Mouse (Mus musculus) macrophage (primary cell): Measurements from ENCODE around the gene Tfrc. TPM values are rescaled to one million over a fixed set of nuclear protein-coding genes. Genes with fewer than 3 reads are reported as not detected.
A peak's percentile ranks its signal among the peaks of the same experiment; 100 is the strongest.

Source experiments
- H3K27ac ChIP-seq: fragments of 350-480 bp; formaldehyde crosslinking; 2 replicates; pipeline ENCODE4 v1.9.0; 2021
- H3K36me3 ChIP-seq: fragments of 350-480 bp; formaldehyde crosslinking; 2 replicates; pipeline ENCODE4 v1.9.0; 2021; ENCODE audit errors: inconsistent target
- H3K4me3 ChIP-seq: fragments of 350-480 bp; formaldehyde crosslinking; 2 replicates; pipeline ENCODE4 v1.9.0; 2021; ENCODE audit errors: inconsistent target
- H3K79me2 ChIP-seq: fragments of 350-480 bp; formaldehyde crosslinking; 2 replicates; pipeline ENCODE4 v1.9.0; 2021; ENCODE audit errors: inconsistent target
- WGBS: methylation state at CpG from one replicate; pipeline ENCODE4 v1.1.7; 2026; ENCODE audit warnings: inconsistent platforms; ENCODE audit not compliant: missing documents; 5-methylcytosine and 5-hydroxymethylcytosine counted together
- polyA plus RNA-seq: library from polyadenylated mRNA; stranded (reverse); fragments of 250-400 nt; gene quantifications from 3 replicates; pipeline ENCODE4 v1.2.4, GENCODE M21; 2018; ENCODE audit warnings: inconsistent platforms

The Tfrc gene
- polyA plus RNA-seq, 1 experiment from 2014 or later, result 500 TPM

DNA sequence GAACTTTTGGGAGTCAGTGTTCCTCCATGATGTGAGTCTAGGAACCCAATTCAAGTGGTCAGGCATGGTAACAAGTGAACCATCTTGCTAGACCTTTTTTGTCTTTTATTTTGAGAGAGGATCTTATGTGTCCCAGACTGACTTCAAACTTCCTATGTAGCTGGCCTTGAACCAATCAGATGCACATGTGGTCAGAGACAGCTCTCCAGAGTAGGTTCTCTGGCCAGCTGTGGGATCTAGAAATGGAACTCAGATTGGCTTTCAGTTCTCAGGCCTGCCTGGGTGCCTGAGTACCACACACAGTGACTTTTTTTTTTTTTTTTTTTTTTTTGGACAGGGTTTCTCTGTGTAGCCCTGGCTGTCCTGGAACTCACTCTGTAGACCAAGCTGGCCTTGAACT is 39.0 kb downstream of the Tfrc start:
- Histone ChIP-seq H3K27ac (no peak overlapping the region), H3K79me2 (no peaks in the 10 kb centered on the region), H3K4me3 (no peak overlapping the region)

DNA sequence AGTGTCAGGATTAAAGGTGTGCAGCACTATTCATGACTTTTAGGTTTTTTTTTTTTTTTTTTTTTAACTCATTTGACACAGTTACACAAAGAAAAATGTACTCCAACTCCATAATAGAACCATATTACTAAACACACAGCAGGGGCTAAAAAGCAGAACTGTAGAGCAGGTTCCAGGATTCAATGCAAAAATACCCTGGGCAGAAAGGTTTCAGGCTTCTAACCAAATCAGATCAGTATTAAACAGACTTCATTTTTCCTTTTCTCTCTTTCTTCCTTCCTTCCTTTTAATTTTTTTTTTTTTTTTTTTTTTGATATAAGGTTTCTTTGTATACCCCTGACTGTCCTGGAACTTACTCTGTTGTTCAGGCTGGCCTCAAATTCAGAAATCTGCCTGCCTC is 41.7 kb downstream of the Tfrc start:
- Histone ChIP-seq H3K27ac (no peak overlapping the region), H3K4me3 (no peak overlapping the region)

More for the DNA sequence above, 39.0 kb downstream of the Tfrc start:
- no peaks in the 10 kb centered on the region for H3K36me3 ChIP-seq

DNA sequence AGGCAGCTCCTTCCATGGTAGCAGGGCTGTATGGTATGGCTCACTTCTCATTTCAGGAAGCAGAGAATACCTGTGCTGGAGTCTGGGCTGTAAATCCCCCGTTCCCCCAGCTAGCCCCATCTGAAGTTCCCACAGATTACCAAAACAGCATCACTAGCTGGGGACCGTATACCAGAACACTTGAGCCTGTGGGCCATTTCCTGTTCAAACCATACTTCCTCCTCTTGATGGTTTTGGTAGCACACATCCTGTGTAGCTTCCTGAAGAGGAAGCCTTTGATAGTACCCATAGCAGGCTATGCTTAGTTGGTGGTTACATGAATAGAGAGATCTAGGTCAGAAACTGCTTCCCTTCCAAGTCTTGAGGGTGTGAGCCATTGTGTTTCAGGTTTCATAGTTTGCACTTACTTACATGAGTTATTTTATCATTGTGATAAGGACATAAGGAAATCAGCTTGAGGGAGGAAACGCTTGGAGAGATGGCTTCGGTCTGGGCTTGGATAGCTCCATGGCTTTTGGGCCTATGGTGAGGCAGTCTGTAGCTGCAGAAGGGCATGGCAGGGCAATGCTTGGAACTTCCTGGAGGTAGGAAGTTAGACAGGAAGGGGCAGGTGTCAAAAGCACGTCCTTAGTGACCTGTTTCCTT is 42.4 kb downstream of the Tfrc start:
- Histone ChIP-seq H3K4me3 (no peak overlapping the region), H3K36me3 (no peaks in the 10 kb centered on the region), H3K79me2 (no peaks in the 10 kb centered on the region), H3K27ac (0 out of 2 replicates have a peak overlapping the region, but pooled peaks have one; percentile 4)
- WGBS, result 18% methylated on average over 5 of the region's 5 CpGs

More for the DNA sequence above, 41.7 kb downstream of the Tfrc start:
- Histone ChIP-seq H3K36me3 (no peaks in the 10 kb centered on the region), H3K79me2 (no peaks in the 10 kb centered on the region)

DNA sequence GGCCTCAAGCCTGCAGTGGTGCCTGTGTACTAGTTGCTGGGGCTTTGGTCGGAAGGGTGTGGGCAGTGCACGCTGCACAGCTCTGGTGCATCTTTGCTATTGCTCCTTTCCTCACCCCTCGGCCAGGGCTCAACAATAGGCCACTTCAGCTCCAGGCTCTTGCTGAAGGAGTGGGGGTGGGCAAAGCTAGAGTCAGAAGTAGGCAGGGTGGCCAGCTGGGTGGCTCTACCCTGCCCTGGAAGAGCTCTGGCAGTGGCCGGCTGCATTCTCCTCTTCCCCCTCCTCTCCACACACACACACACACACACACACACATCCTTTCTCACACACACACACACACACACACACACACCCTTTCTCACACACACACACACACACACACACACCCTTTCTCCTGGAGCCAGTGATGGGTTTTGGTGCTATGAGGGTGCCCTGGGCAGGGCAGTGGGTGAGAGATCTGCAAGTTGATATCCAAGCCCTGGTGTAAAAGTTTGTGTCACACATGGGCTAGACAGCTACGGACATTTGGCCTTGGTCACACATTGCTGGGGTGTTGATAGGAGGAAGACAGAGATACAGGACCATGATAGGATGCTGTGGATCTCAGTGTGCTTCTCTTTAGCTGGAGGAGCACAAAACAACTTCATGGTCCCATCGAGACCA is 45.5 kb downstream of the Tfrc start:
- Histone ChIP-seq H3K36me3 (no peaks in the 10 kb centered on the region), H3K27ac (no peak overlapping the region), H3K79me2 (no peaks in the 10 kb centered on the region), H3K4me3 (no peak overlapping the region)
- 95% methylated on average over 6 of the region's 6 CpGs for WGBS

DNA sequence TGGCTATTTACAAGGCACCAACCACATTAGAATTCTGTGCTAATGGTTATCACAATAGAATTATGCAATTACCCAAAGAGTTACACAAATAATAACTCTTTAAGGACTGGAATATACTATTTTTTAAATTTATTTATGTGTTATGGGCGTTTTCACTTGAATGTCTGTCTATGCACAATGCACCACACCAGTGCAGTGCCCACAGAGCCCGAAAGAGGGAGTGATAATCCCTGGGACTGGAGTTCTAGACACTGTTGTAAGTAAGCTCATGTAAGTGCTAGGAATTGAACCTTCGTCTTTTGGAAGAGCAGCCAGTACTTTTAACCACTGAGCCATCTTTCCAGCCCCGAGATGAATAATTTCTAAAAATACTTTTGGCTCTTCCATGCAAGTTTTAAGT is 46.8 kb downstream of the Tfrc start:
- Histone ChIP-seq H3K79me2 (no peaks in the 10 kb centered on the region), H3K4me3 (no peak overlapping the region), H3K27ac (no peak overlapping the region), H3K36me3 (no peaks in the 10 kb centered on the region)
- 97% methylated on average over 4 of the region's 4 CpGs for WGBS

DNA sequence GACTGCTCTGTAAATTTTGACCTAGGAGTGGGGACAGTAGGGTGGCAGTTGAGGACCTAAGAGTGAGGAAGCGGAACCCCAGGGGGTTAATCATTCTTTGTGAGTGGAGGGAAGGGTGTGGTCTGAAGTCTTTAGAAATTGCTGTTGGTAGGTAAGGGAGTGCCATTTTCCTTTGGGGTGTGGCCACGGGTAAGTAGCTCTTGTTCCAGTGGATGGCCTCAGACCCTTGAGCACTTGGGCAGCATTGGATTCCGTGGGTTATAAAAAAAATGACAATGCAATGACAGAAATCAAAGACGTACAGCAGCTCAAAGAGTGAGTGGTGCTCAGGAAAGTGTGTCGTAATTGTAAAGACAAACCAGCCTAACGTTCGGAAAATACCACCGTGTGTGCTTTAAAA is 47.6 kb downstream of the Tfrc start:
- no peak overlapping the region for H3K27ac ChIP-seq
- 78% methylated on average over 8 of the region's 8 CpGs for WGBS

DNA sequence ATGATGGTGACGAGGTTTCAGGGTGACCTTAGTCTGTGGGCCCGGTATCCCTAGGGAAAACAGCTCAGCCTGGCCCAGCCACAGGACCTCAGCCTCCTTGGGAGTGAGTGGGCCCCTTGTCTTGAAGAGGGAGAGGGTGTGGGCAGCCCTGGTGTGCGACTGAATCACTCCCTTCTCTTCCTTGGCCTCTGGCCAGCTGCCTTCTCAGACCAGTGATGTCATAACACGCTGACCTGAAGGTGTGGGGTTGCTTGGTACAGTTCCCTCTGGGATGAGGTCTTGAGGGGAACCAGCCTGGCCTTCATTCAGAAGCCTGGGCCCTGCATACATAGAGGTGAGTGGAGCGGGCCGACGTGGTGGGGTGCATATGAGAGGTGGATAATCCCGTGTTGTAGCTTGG is 48.1 kb downstream of the Tfrc start:
- 84% methylated on average over 8 of the region's 8 CpGs for WGBS
- Histone ChIP-seq H3K79me2 (no peaks in the 10 kb centered on the region), H3K27ac (no peak overlapping the region), H3K36me3 (no peaks in the 10 kb centered on the region), H3K4me3 (no peak overlapping the region)

More for the DNA sequence above, 47.6 kb downstream of the Tfrc start:
- Histone ChIP-seq H3K4me3 (no peak overlapping the region), H3K36me3 (no peaks in the 10 kb centered on the region), H3K79me2 (no peaks in the 10 kb centered on the region)

DNA sequence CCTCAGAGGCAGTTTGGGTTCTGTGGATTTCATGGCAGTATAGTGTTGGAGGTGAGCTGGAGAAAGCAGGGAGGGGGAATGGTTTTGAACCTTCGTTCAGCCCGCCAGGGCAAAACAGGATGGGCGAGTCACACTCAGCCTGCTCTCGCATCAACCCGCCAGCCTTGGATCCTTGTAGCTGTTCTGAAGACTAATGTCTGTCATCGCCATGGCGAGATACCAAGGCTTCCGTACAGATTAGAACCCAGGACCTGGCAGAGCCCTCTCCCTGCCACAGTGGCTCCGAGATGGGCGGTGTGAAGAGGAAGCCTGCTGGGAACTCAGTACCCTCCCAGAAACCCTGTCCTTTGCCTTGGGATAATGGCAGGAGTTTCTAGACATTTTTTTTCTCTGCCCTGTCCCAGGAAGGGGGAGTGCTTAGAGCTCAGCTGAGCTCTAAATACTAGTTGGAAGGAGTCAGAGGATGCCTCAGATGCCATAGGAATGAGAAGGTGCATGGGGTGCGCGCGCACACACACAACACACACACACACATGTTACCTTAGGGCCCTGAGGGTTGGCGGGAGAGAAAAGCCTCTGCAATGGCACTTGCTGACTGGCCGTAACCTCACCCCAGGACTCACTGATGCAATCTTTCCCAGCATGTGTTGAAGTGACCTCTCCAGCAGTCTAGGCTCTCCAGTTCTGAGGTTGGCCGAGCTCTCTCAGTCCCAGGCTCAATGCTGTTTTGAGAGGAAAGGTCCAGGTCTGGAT is 49.0 kb downstream of the Tfrc start:
- WGBS, result 96% methylated on average over 15 of the region's 16 CpGs
- Histone ChIP-seq H3K27ac (no peak overlapping the region), H3K4me3 (no peak overlapping the region), H3K79me2 (no peaks in the 10 kb centered on the region), H3K36me3 (no peaks in the 10 kb centered on the region)

DNA sequence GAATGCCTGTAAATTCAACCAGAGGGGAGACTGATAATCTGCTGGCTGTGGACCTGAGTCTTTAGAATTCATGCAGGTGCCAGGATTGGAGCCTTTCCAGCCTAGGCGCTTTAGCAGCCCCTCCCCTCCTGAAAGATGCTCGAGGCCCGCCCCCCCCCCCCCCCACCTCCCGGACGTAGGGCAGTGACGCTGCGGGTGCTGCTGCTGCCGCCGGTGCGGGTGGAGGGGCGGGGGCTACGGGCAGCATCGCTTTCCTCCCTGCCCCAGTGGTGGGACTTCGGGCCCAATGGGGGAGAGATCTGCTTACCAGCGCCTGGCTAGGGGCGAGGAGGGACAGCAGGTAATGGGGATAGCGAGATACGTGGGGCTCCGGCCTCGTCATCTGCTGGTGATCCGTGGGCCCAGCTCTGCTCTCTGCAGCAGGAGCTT is 50.0 kb downstream of the Tfrc start:
- H3K36me3 ChIP-seq, result no peaks in the 10 kb centered on the region
- H3K4me3 ChIP-seq, result no peak overlapping the region
- H3K27ac ChIP-seq, result no peak overlapping the region
- no peaks in the 10 kb centered on the region for H3K79me2 ChIP-seq
- 17% methylated on average over 12 of the region's 21 CpGs for WGBS

DNA sequence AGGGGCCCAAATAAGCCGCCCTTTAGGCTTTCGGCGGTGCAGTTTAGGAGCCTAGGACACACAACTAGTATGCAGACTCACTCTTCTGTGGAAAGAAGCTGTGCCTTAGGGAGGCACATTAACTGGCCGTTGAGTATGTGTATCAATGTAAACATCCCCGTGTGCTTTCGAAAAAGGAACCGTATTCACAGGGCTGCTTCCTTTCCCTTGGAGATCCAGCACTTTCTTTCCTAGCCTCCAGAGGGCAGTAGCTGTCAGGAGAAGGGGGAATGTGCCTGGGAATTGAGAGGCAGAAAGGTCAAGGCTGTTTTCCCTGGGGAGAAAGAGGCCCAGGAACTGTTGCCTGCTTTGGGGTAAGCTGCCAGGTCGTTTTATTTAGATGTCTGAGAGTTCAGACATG is 50.7 kb downstream of the Tfrc start:
- no peaks in the 10 kb centered on the region for H3K36me3 ChIP-seq
- H3K27ac ChIP-seq, result no peak overlapping the region
- H3K4me3 ChIP-seq, result no peak overlapping the region
- H3K79me2 ChIP-seq, result no peaks in the 10 kb centered on the region
- WGBS, result 20% methylated on average over 8 of the region's 8 CpGs

DNA sequence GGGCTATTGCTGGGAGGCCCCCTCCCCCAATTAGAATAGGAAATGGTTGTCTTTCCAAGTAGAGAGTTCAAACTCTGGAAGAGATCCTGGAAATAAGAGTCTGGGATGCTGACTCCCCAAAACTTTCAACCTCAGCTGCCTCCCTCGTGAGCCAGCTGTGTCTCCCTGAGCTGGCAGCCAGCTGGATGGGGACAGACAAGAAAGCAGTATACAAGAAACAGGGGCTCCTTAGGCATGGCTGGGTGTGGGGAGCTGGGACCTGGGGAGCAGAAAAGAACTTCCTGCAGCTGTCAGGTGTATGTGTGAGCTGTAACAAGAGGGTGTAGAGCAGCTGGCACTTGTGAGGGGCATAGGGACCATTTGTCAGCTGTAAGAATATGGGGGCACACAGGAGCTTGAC is 51.4 kb downstream of the Tfrc start:
- WGBS, result 69% methylated on average over 1 of the region's 1 CpGs
- H3K79me2 ChIP-seq, result no peaks in the 10 kb centered on the region
- no peak overlapping the region for H3K27ac ChIP-seq

DNA sequence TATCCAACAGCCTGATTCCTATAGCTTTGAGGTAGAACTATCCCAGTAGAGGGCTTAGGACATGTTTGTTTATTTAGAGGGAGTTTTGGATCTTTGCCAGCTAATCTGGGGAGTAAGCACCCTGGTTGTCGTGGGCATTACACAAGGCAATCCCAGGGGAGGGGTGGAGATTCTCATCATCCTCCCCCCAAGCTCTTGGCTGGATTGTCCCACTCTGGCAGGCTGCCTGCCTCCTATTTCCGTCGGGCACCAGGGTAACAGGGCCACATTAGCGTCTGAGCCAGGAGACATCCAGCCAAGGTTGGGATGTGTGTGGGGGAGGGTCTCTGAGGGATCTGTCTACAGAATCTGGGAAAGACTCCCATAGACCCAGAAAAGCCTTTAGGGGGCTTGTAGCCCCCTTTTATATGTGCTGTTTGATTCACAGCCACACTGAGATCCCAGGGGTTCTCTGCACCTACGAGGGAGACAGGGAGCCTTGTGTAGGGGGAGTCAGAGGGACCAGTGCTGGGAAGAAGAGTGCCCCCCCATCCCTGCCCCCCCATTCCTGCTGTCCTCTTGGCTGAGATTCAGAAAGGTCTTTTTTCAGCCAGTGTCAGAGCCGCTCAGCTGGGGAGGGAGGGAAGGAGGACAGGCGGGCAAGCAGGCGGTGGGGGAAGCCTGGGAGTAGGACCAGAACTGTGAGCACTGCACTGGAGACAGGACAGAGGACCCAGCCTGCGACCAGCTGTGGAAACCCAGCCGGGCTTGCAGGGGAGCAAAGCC is 52.0 kb downstream of the Tfrc start:
- no peaks in the 10 kb centered on the region for H3K36me3 ChIP-seq
- no peak overlapping the region for H3K27ac ChIP-seq
- WGBS, result 57% methylated on average over 10 of the region's 10 CpGs
- no peaks in the 10 kb centered on the region for H3K79me2 ChIP-seq
- H3K4me3 ChIP-seq, result no peak overlapping the region

More for the DNA sequence above, 51.4 kb downstream of the Tfrc start:
- H3K36me3 ChIP-seq, result no peaks in the 10 kb centered on the region
- no peak overlapping the region for H3K4me3 ChIP-seq

DNA sequence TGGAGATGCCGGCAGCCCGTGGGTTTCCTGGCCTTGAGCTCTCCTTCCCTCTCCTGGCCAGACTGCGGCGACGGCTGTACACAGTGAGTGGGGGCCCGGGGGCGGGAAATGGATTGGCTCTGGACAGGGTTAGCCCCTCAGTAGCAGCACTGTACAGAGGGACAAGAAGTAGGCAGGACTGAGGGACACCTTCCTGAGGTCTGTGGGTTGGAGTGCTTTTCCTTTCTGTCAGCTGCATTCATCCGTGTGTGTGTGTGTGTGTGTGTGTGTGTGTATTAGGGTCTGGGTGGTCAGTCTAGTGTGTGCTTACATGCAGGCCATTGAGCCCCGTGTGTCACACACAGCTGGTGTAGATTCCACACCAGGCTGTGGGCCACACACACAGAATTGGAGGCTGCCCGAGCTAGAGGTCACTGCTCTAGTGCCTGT is 52.8 kb downstream of the Tfrc start:
- Histone ChIP-seq H3K36me3 (no peaks in the 10 kb centered on the region), H3K27ac (no peak overlapping the region), H3K79me2 (no peaks in the 10 kb centered on the region), H3K4me3 (no peak overlapping the region)
- WGBS, result 40% methylated on average over 10 of the region's 10 CpGs

DNA sequence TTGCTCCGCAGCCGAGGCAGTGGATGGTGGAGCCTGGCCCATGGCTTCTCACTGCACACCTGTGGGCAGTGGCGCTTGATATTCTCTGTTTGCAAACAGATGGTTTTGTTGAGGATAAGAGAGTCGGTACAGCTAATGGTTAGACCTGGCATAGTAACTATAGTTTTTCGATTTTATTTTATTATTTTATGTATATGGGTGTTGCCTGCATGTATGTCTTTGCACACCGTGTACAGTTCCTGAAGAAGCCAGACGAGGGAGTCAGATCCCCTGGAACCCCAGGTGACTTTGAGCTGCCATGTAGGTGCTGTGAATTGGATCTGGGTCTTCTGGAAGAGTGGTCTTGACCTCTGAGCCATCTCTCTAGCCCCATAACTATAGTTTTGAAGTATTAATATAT is 53.7 kb downstream of the Tfrc start:
- 96% methylated on average over 7 of the region's 7 CpGs for WGBS
- Histone ChIP-seq H3K27ac (no peak overlapping the region), H3K36me3 (no peaks in the 10 kb centered on the region), H3K79me2 (no peaks in the 10 kb centered on the region), H3K4me3 (no peak overlapping the region)
